19 mouse cellular contexts compared by ENCODE assay signal in genomic region chr5:97788175-97788574, GRCm38 (mm10).
"Had no signal": no experiment of that assay in that cellular context is flagged by ENCODE, and none has a peak within 500 bp of the region (broad histone marks: within the 10 kb centered on the region; RNA-seq: fewer than 3 reads in every experiment).

No protein-coding gene starts in this region.

- ATAC-seq: midbrain, embryonic 15.5 days had no signal

- DNase-seq: kidney, adult 2 months; kidney, postnatal 25 days; layer of hippocampus, postnatal 36 days; liver, embryonic 13.5 days; lung, postnatal 10 days; lung, postnatal 4 days; retina, postnatal 1 day; right cerebral cortex, postnatal 25 days; spleen, adult 18-20 months; thymus, postnatal 36 days had no signal

- H3K4me2 ChIP-seq: liver, embryonic 13.5 days; lung, embryonic 15.5 days; midbrain, embryonic 11.5 days; midbrain, embryonic 15.5 days; neural tube, embryonic 13.5 days; stomach, embryonic 15.5 days had no signal

- H3K9ac ChIP-seq: liver, embryonic 13.5 days; lung, embryonic 15.5 days; midbrain, embryonic 15.5 days; neural tube, embryonic 13.5 days; stomach, embryonic 15.5 days had no signal

- H3K36me3 ChIP-seq: liver, embryonic 13.5 days; lung, embryonic 15.5 days; midbrain, embryonic 15.5 days; neural tube, embryonic 13.5 days; stomach, embryonic 15.5 days had no signal

- H3K27ac ChIP-seq: kidney, postnatal 0 days; layer of hippocampus, adult 2 months; left cerebral cortex, adult 2 months; liver, embryonic 13.5 days; lung, embryonic 15.5 days; midbrain, embryonic 15.5 days; neural tube, embryonic 13.5 days; stomach, embryonic 15.5 days had no signal

- H3K9me3 ChIP-seq: liver, embryonic 13.5 days; lung, embryonic 15.5 days; midbrain, embryonic 15.5 days; neural tube, embryonic 13.5 days; stomach, embryonic 15.5 days had no signal

- H3K4me3 ChIP-seq: layer of hippocampus, adult 2 months; left cerebral cortex, adult 2 months; liver, embryonic 13.5 days; lung, embryonic 15.5 days; midbrain, embryonic 15.5 days; myocyte; neural tube, embryonic 13.5 days; stomach, embryonic 15.5 days had no signal

- H3K27me3 ChIP-seq: liver, embryonic 13.5 days; lung, embryonic 15.5 days; midbrain, embryonic 15.5 days; neural tube, embryonic 13.5 days; stomach, embryonic 15.5 days had no signal

- H3K4me1 ChIP-seq: liver, embryonic 13.5 days; lung, embryonic 15.5 days; midbrain, embryonic 15.5 days; neural tube, embryonic 13.5 days; stomach, embryonic 15.5 days had no signal
